Mouse (Mus musculus) CD4-positive, CD25-positive, alpha-beta regulatory T cell, adult 4 months (primary cell): Measurements from ENCODE around the gene Ttc23l. TPM values are rescaled to one million over a fixed set of nuclear protein-coding genes. Genes with fewer than 3 reads are reported as not detected.
"Not testable (repeated sequence)": the region's sequence is repeated elsewhere in the genome, so short reads cannot be mapped to it uniquely, and the experiment has no call there.

Experiments
- ATAC-seq: one replicate; pipeline ENCODE4 v1.8.0; 2017
- polyA plus RNA-seq, 2 experiments: library from polyadenylated mRNA; unstranded; fragments of 100-300 nt; shearing (Covaris generic); gene quantifications; one replicate each; pipeline ENCODE4 v1.2.1; 2017

Gene Ttc23l
- polyA plus RNA-seq, 2 experiments from 2014 or later: not detected

GRCm38 (mm10) chr15:10515166-10515565 is 43.3 kb downstream of the Ttc23l start:
- ATAC-seq: no peak

- no peak for ATAC-seq
These were observed 52.4 kb downstream of the Ttc23l start for GRCm38 (mm10) chr15:10506099-10506498.

- no peak for ATAC-seq
These were observed 57.4 kb downstream of the Ttc23l start for GRCm38 (mm10) chr15:10500838-10501719.

GRCm38 (mm10) chr15:10500035-10500434 is 58.4 kb downstream of the Ttc23l start:
- no peak for ATAC-seq

- ATAC-seq: no peak
These were observed 58.9 kb downstream of the Ttc23l start for GRCm38 (mm10) chr15:10499593-10499992.

- not testable (repeated sequence) for ATAC-seq
These were observed 61.8 kb downstream of the Ttc23l start for GRCm38 (mm10) chr15:10496696-10497095.

GRCm38 (mm10) chr15:10495944-10496343 is 62.5 kb downstream of the Ttc23l start:
- ATAC-seq: no peak

GRCm38 (mm10) chr15:10490101-10490500 is 68.4 kb downstream of the Ttc23l start:
- no peak for ATAC-seq

- ATAC-seq: no peak
These were observed 71.2 kb downstream of the Ttc23l start for GRCm38 (mm10) chr15:10487246-10487645.

- peak; percentile 30 for ATAC-seq
These were observed 72.1 kb downstream of the Ttc23l start for GRCm38 (mm10) chr15:10486365-10486839.

GRCm38 (mm10) chr15:10485484-10486364 is 72.7 kb downstream of the Ttc23l start, which contains the start of the genes Brix1 and Rad1:
Gene Brix1, minus strand, starts transcription at chr15:10485947.
Gene Rad1, plus strand, starts transcription at chr15:10486018.
- peak; percentile 97 for ATAC-seq

GRCm38 (mm10) chr15:10470941-10471340 is 87.5 kb downstream of the Ttc23l start:
- no peak for ATAC-seq

- ATAC-seq: peak; percentile 81
These were observed 88.2 kb downstream of the Ttc23l start, which contains the start of gene Dnajc21 for GRCm38 (mm10) chr15:10470151-10470831. Gene Dnajc21, minus strand, starts transcription at chr15:10470516.

- ATAC-seq: peak; percentile 5
These were observed 88.8 kb downstream of the Ttc23l start for GRCm38 (mm10) chr15:10469641-10470150.

- ATAC-seq: no peak
These were observed 89.7 kb downstream of the Ttc23l start for GRCm38 (mm10) chr15:10468761-10469160.

GRCm38 (mm10) chr15:10464678-10465077 is 93.8 kb downstream of the Ttc23l start:
- no peak for ATAC-seq

- no peak for ATAC-seq
These were observed 94.9 kb downstream of the Ttc23l start for GRCm38 (mm10) chr15:10463555-10463954.

GRCm38 (mm10) chr15:10460986-10461385 is 97.5 kb downstream of the Ttc23l start:
- no peak for ATAC-seq
